Mouse (Mus musculus) liver, adult (tissue): ENCODE results near the gene Dclre1a.
A peak's percentile ranks its signal among the peaks of the same experiment; 100 is the strongest.

Source experiments
- GATA4 ChIP-seq: IDR thresholded peaks from 2 replicates; pipeline ENCODE4 v1.6.1; 2014; ENCODE audit warnings: mild to moderate bottlenecking, low read length; ENCODE audit not compliant: insufficient replicate concordance

Gene Dclre1a

GRCm38 (mm10) chr19:56565358-56565757 is 17.3 kb upstream of the Dclre1a start:
- TF ChIP-seq GATA4: no peak

DNA sequence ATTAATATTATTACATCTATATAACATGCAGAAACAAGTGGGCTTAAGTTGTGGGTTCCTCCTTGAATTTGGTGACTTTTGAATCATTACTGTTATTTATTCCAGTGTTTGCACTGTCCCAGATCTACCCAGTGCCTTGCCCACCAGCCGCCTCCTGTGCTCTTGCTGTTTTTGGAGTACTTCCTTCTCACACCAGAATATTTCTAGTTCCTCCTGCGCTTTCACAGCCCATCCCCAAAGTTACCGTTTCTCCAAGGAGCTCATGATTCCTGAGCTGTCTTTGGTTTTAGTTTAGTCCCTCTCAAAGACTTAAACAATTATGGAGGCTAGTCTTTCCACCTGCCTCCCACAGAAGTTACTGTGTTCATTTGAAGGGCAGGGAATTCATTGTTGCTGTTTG is 15.4 kb upstream of the Dclre1a start:
- TF ChIP-seq GATA4: no peak

GRCm38 (mm10) chr19:56562433-56563138 is 14.6 kb upstream of the Dclre1a start:
- TF ChIP-seq GATA4: no peak

- TF ChIP-seq GATA4: no peak
Measured at GRCm38 (mm10) chr19:56555972-56556371, 8.0 kb upstream of the Dclre1a start.

- TF ChIP-seq GATA4: no peak
Measured at GRCm38 (mm10) chr19:56553177-56553576, 5.2 kb upstream of the Dclre1a start.

- no peak for TF ChIP-seq GATA4
Measured at GRCm38 (mm10) chr19:56549033-56549680, 1.1 kb upstream of the Dclre1a start.

GRCm38 (mm10) chr19:56548230-56549032 is 409 bp upstream of the Dclre1a start, which contains the start of gene Nhlrc2:
TSS of gene Nhlrc2 (plus strand) at chr19:56548261.
- TF ChIP-seq GATA4: peak; percentile 59; the same call in 1 of the 2 replicates

GRCm38 (mm10) chr19:56546031-56546430 is 2.0 kb downstream of the Dclre1a start:
- TF ChIP-seq GATA4: no peak

GRCm38 (mm10) chr19:56544681-56545388 is 3.2 kb downstream of the Dclre1a start:
- TF ChIP-seq GATA4: no peak

GRCm38 (mm10) chr19:56543320-56543719 is 4.7 kb downstream of the Dclre1a start:
- TF ChIP-seq GATA4: no peak

- no peak for TF ChIP-seq GATA4
Measured at GRCm38 (mm10) chr19:56535765-56536164, 12.3 kb downstream of the Dclre1a start.

DNA sequence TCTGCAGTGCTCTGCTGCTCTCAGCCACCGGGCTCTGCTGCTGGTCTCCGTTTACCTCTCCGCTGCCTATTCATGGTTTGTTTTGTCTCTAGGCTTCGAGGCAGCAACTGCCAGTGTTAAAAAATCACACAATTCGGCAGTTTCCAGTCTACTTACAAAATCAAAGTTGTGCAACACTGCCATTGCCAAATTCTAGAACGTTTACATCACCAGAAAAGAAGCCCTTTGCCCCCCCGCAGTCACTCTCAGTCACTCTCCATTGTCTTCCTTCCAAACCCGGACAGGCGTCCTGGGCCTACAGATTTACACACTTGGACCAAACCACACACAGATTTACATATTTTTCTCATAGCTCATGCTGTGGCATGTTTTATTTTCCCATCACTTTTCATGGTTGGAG is 13.0 kb downstream of the Dclre1a start:
- no peak for TF ChIP-seq GATA4

DNA sequence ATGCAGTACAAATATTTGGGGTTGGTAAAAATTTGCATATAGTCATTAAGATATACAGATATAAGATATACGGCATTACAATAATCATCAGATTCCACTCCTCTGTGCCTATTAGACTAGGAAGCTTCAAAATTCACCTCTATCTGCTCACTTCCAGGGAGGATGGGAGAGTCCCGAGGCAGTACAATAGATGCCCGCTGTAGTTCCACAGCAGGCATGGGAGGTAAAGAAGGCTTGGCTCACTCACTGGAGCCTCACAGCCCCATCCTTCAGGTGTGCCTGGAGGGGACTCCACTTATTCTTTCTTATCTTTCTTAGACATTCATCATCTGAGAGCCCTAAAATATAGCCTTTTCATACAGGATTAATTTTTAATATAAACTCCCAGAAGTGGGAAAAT is 13.7 kb downstream of the Dclre1a start:
- TF ChIP-seq GATA4: no peak

DNA sequence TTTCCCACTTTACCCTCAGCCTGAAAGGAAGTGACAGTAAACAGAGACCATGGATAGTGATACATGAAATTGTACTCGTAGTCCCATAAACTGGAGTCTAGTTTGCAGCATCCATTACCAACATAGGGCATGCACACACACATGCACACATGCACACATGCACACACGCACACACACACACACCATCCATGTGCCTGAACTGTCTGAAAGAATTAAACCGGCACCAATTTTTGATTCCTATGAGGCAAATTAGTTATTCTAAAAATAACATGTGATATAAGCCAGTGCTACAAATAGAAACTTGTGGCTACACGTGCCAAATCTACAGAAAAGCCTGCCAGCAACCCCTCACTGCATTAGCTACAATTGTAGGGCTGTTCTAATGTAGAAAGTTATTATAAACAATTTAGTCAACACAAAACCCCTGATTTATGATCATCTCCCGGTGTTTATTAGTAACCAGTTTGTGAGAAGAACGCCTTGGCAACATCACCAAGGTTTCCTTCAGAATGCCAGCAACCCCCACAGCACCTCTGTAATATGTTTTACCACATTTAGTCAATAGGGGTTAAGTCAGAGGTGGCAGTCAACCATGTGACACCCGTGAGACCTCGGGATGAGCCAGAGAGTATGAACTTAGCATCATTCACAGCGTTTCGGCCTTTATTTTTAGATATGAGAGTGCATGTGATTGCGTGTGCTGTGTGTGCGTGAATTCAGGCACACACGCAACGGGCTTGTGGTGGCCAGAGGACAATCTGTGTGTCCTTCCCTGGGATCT is 14.5 kb downstream of the Dclre1a start:
- no peak for TF ChIP-seq GATA4

- TF ChIP-seq GATA4: no peak; the same call in 1 of the 2 replicates
Measured at GRCm38 (mm10) chr19:56531251-56531650, 16.8 kb downstream of the Dclre1a start.

GRCm38 (mm10) chr19:56489601-56490000 is 58.4 kb downstream of the Dclre1a start:
- TF ChIP-seq GATA4: no peak
